Mouse (Mus musculus): Measurements from ENCODE around the gene Nos3.

DNA sequence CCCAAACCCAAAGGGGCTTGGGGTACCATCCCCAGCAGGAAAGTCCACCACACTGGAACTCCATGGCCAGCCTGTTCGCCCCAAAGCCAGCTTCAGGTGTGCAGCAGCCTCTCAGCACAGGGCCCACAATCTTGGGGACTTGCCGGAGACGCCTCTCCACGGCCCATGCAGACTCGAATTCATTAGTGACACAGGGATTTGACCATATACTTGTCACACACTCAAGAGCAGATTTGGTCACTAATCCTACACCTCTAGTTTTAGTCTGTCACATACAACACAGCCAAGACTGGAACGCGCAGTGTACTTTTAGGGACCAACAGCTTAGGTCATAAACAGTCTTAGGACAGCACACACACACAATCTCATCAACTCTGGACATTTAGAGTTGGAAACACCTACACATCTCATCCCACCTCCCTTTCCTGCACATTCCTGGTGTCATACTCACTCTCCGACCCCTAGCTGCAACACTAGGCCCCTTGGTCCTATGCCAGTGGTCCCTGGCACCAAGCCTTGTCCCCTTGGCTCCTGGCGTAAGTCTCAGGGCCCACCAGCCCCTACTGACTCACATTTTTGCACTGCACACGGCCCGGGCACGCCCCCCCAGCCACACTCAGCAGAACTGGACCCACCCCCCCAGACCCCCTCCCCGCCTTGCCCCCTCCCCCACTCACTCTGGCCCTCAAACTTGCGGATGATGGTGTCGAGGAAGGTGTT, 13.9 kb upstream of the Nos3 start:
- TF ChIP-seq GATA2 (IDR thresholded peaks at IDR 0.05; ENCODE audit: borderline replicate concordance, low read depth, low read length) (no peak), CTCF (IDR thresholded peaks at IDR 0.05; ENCODE audit: low read depth, low read length) (no peak), POLR2AphosphoS5 (IDR thresholded peaks at IDR 0.05; ENCODE audit: insufficient replicate concordance, low read depth, low read length) (no peak), TAL1 (conservative IDR thresholded peaks at IDR 0.05; ENCODE audit: low read depth, low read length) (no peak), GATA1 (IDR thresholded peaks at IDR 0.05; ENCODE audit: borderline replicate concordance, low read length) (no peak)
